Mouse (Mus musculus): ENCODE results near the gene Phkg2. TPM values are rescaled to one million over a fixed set of nuclear protein-coding genes. Genes with fewer than 3 reads are reported as not detected.
"Not testable (repeated sequence)": the region's sequence is repeated elsewhere in the genome, so short reads cannot be mapped to it uniquely, and the experiment has no call there.

Phkg2 gene
- polyA plus RNA-seq, 1 experiment from 2014 or later = 23.1 TPM

DNA sequence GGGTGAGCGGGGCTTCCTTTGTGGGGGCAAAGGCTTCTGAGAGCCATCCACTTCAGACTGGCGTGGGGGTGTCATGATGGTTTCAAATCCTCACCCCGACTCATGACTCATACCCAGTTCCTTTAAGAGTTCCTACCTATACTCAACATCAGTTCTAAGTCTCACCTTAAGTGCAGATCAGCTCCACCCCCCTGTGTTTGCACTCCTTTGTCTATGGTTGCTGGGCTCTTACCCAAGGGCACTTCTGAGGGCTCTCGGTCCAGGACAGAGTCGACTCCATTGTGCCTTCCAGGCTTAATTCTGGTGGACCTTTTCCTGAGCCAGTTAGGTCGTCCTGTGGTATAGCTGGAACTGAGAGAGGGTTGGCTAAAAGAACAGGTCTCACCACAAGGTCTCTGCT is 34.0 kb downstream of the Phkg2 start:
- ATAC-seq = no peak
- Histone ChIP-seq H3K9ac (no peak overlapping the region), H3K36me3 (peaks cover 73% of the 10 kb centered on the region), H3K27me3 (replicated peaks) (no peaks in the 10 kb centered on the region), H3K9me3 (replicated peaks) (0 out of 2 replicates have a peak, but pooled peaks cover 10% of the 10 kb centered on the region), H3K4me2 (no peak overlapping the region), H3K27ac (no peak overlapping the region), H3K4me1 (no peaks in the 10 kb centered on the region), H3K4me3 (no peak overlapping the region)
- 69% methylated on average over 6 of the region's 6 CpGs for WGBS (ENCODE audit: insufficient replicate concordance)

DNA sequence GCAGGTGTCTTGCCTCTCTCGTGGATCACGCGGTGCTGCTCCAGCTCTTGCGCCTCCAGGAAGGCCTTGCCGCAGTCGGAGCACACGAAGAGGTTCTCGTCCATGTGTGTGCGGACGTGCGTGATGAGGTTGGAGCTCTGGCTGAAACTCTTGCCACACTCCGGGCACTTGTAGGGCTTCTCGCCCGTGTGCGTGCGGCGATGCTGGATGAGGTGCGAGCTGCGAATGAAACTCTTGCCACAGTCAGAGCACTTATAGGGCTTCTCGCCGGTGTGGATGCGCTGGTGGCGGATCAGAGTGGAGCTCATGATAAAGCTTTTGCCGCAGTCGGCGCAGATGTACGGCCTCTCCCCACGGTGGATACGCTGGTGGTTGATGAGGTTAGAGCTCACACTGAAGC is 37.9 kb downstream of the Phkg2 start:
- peaks cover 54% of the 10 kb centered on the region for H3K36me3 ChIP-seq
- 0 out of 2 replicates have a peak, but pooled peaks cover 10% of the 10 kb centered on the region for H3K9me3 ChIP-seq (replicated peaks)
- peaks cover 22% of the 10 kb centered on the region for H3K4me1 ChIP-seq
- no peak overlapping the region for H3K4me2 ChIP-seq
- H3K4me3 ChIP-seq = no peak overlapping the region
- no peak for ATAC-seq
- H3K27ac ChIP-seq = no peak overlapping the region
- WGBS (ENCODE audit: insufficient replicate concordance) = 94% methylated on average over 29 of the region's 29 CpGs
- 0 out of 2 replicates have a peak, but pooled peaks cover 7% of the 10 kb centered on the region for H3K27me3 ChIP-seq (replicated peaks)
- no peak overlapping the region for H3K9ac ChIP-seq

DNA sequence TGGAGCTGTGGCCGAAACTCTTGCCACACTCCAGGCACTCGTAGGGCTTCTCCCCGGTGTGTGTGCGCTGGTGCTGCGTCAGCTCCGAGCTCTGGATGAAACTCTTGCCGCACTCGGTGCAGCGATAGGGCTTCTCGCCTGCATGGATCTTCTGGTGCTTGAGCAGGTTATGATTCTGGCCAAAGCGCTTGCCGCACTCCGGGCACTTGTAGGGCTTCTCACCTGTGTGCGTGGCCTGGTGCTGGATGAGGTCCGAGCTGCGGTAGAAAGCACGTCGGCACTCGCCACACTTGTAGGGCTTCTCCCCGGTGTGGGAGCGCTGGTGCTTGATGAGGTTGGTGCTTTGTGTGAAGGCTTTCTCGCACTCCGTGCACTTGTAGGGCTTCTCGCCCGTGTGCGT is 38.4 kb downstream of the Phkg2 start:
- WGBS (ENCODE audit: insufficient replicate concordance) = 94% methylated on average over 26 of the region's 26 CpGs
- Histone ChIP-seq H3K4me3 (no peak overlapping the region), H3K9me3 (replicated peaks) (0 out of 2 replicates have a peak, but pooled peaks cover 10% of the 10 kb centered on the region), H3K36me3 (peaks cover 54% of the 10 kb centered on the region), H3K4me1 (peaks cover 27% of the 10 kb centered on the region), H3K9ac (no peak overlapping the region), H3K4me2 (no peak overlapping the region), H3K27ac (no peak overlapping the region), H3K27me3 (replicated peaks) (0 out of 2 replicates have a peak, but pooled peaks cover 7% of the 10 kb centered on the region)
- no peak for ATAC-seq

DNA sequence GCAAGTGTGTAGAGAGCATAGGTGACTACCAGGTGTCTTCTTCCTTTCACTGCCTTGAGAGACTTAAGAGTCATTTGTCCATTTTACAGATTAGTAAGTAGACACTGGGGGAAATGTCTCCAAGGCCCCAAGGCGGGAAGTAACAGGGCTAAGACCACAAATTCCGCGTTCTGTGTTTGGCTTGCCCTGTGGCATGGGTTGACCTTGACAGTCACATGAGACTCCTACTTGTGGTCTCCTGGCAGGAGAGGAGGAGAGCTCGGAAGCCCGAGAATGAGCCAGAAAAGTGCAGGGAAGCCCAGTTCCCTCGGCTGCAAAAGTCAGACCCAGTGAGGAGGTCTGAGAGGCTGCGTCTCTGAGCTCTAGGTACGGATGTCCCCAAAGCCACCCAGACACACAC is 40.4 kb downstream of the Phkg2 start:
- H3K9me3 ChIP-seq (replicated peaks) = 0 out of 2 replicates have a peak, but pooled peaks cover 10% of the 10 kb centered on the region
- no peak for ATAC-seq
- H3K9ac ChIP-seq = no peak overlapping the region
- peaks cover 27% of the 10 kb centered on the region for H3K4me1 ChIP-seq
- H3K4me2 ChIP-seq = no peak overlapping the region
- H3K27ac ChIP-seq = no peak overlapping the region
- H3K36me3 ChIP-seq = peaks cover 44% of the 10 kb centered on the region
- H3K27me3 ChIP-seq (replicated peaks) = 0 out of 2 replicates have a peak, but pooled peaks cover 7% of the 10 kb centered on the region
- H3K4me3 ChIP-seq = no peak overlapping the region; the same call in 1 of the 2 replicates
- 87% methylated on average over 8 of the region's 8 CpGs for WGBS (ENCODE audit: insufficient replicate concordance)

DNA sequence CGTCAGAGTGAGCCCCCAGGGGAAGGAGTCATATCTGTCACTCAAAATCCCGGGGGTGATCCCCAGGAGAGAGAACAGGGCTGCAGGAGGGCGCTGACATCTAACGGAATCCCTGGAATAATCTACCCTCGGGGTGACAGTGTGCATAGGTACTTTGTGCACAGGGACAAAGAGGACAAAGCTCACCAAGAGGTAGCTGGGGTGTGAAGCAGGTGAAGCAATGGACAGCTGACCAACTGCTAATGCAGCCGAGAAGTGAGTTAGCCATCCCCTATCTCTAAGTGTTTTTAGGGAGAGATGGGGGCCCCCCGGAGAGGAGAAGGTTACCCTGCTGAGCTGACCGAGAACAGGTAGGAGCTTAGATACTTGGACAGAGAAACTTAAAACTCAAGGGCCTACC is 41.0 kb downstream of the Phkg2 start:
- peak; percentile 7; the same call in 1 of the 2 replicates for ATAC-seq

DNA sequence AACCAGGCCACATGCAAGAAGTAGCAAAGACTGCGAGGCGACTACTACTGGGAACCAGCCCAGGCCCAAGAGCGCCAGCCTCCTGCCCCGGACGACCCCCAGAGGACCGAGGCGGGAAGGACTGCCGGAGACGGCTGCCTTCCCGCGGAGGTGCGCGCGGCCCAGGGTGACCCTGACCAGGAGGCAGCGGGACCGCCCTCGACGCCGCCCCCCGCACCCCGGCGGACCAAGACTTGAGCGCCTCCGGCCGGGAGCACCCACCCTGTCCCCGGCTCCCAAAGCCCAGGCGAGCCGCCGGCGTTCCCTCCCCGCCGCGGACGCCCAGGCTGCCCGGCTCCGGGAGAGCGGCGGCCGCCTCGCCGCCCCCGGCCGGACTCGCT is 41.4 kb downstream of the Phkg2 start:
- peaks cover 34% of the 10 kb centered on the region for H3K36me3 ChIP-seq
- H3K9ac ChIP-seq = peak overlapping the region; percentile 90
- H3K4me1 ChIP-seq = peaks cover 27% of the 10 kb centered on the region
- peak overlapping the region; percentile 79 for H3K4me3 ChIP-seq
- H3K4me2 ChIP-seq = peak overlapping the region; percentile 92
- 0 out of 2 replicates have a peak, but pooled peaks cover 7% of the 10 kb centered on the region for H3K27me3 ChIP-seq (replicated peaks)
- 0 out of 2 replicates have a peak, but pooled peaks cover 10% of the 10 kb centered on the region for H3K9me3 ChIP-seq (replicated peaks)
- peak overlapping the region; percentile 65 for H3K27ac ChIP-seq
- peak; percentile 61 for ATAC-seq
- 2% methylated on average over 27 of the region's 44 CpGs for WGBS (ENCODE audit: insufficient replicate concordance)

More for the DNA sequence above, 41.0 kb downstream of the Phkg2 start:
- WGBS (ENCODE audit: insufficient replicate concordance) = 41% methylated on average over 8 of the region's 8 CpGs
- Histone ChIP-seq H3K27me3 (replicated peaks) (0 out of 2 replicates have a peak, but pooled peaks cover 7% of the 10 kb centered on the region), H3K4me2 (peak overlapping the region; percentile 92), H3K4me3 (peak overlapping the region; percentile 79), H3K36me3 (peaks cover 38% of the 10 kb centered on the region), H3K27ac (no peak overlapping the region), H3K9me3 (replicated peaks) (0 out of 2 replicates have a peak, but pooled peaks cover 10% of the 10 kb centered on the region), H3K4me1 (peaks cover 27% of the 10 kb centered on the region), H3K9ac (peak overlapping the region; percentile 90)

DNA sequence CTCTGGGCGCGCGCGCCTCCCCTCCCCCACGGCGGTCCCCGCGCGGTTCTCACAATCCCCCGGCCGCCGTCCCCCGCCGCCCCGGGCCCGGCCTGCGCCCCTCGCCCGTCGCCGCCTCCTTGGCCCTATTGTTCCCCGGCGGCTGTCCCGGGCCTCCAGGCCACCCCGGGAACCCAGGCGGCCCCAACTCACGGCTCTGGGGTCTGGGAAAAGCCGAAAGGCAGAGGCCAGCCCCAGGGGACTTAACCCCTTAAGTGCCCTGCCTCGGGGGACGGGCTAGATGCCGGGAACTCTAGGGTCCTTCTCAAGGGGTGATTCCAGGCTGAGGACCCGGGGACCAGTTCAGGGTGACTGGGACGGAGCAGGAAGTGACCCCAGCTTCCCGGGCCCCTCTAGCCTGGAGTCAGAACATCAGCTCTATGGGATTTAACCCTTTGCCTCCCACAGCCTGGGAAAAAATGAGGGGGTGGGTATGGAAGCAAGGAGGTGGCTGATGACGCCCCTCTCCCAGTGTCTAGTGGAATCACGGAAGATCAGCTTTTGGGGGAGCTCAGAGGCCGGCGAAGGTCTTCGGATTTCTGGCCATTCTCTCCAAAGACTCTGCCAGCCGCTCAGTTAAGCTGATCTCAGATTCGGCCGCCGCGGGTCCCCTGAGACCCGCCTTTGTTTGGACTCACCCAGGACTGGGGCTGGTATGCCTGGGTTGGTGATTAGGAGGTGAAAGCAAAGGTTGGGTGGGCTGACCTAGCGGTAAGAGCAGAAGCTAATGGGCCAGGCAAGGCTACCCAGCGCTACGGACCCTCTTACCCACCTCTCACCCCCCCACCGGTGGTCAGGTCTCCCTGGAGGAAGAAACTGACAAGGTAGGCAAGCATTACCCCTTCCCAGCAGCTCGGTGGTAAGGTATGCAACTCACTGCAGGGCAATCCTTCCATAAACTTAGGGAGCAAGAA is 42.0 kb downstream of the Phkg2 start, which contains the start of gene Zfp629:
Gene Zfp629 (minus strand): TSS at position 907 of the 953 bp plus-strand sequence.
- ATAC-seq = peak; percentile 67
- Histone ChIP-seq H3K27ac (peak within 1 kb of the TSS; percentile 65), H3K9ac (peak within 1 kb of the TSS; percentile 90), H3K4me3 (peak within 1 kb of the TSS; percentile 79), H3K36me3 (peaks cover 28% of the 10 kb centered on the region), H3K9me3 (replicated peaks) (0 out of 2 replicates have a peak, but pooled peaks cover 10% of the 10 kb centered on the region), H3K4me2 (peak within 1 kb of the TSS; percentile 92), H3K27me3 (replicated peaks) (0 out of 2 replicates have a peak, but pooled peaks cover 7% of the 10 kb centered on the region), H3K4me1 (peaks cover 27% of the 10 kb centered on the region)
- under 1% methylated on average over 37 of the region's 50 CpGs for WGBS (ENCODE audit: insufficient replicate concordance)

DNA sequence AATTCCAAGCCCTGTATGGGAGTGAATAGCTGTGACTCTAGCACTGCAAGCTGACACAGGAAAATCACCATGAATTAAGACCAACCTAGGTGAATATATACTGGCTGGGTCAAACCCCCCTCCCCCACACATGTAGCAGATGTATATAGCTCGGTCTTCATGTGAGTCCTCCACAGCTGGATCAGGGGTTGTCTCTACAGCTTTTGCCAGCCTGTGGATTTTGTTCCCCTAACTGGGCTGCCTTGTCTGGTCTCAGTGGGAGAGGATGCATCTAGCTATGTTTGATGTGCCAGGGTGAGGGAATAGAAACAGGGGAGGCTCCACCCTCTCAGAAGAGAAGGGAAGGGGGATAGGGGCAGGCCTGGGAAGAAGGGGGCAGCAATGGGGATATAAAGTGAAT is 43.2 kb downstream of the Phkg2 start:
- no peak overlapping the region for H3K4me3 ChIP-seq
- no peak overlapping the region for H3K9ac ChIP-seq
- WGBS (ENCODE audit: insufficient replicate concordance) = 58% methylated on average over 1 of the region's 1 CpGs
- H3K4me1 ChIP-seq = peaks cover 27% of the 10 kb centered on the region
- ATAC-seq = no peak
- no peak overlapping the region for H3K4me2 ChIP-seq
- 0 out of 2 replicates have a peak, but pooled peaks cover 7% of the 10 kb centered on the region for H3K27me3 ChIP-seq (replicated peaks)
- H3K36me3 ChIP-seq = peaks cover 16% of the 10 kb centered on the region
- H3K27ac ChIP-seq = no peak overlapping the region
- H3K9me3 ChIP-seq (replicated peaks) = 0 out of 2 replicates have a peak, but pooled peaks cover 5% of the 10 kb centered on the region

DNA sequence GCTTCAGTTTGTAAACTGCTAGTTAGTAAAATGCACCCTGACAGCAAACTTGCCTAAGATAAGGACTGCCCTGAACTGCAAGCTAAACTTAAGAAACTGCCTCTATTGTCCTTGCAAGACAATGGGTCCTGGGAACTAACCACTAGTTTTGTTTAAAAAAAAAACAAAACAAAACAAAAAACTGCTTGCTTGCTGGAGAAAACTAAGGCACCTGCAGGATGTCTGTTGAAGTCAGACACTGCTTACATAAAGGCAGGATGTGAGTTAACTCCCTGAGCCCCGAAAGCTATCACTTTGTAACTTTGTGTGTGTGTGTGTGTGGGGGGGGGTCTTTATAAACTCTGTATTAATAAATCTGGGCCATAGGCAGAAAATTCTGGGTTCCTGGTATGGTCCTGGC is 43.7 kb downstream of the Phkg2 start:
- 61% methylated on average over 1 of the region's 1 CpGs for WGBS (ENCODE audit: insufficient replicate concordance)
- Histone ChIP-seq H3K36me3 (peaks cover 11% of the 10 kb centered on the region), H3K4me2 (no peak overlapping the region), H3K9ac (no peak overlapping the region), H3K27me3 (replicated peaks) (0 out of 2 replicates have a peak, but pooled peaks cover 7% of the 10 kb centered on the region), H3K4me3 (no peak overlapping the region), H3K27ac (no peak overlapping the region), H3K9me3 (replicated peaks) (no peaks in the 10 kb centered on the region), H3K4me1 (peaks cover 27% of the 10 kb centered on the region)
- ATAC-seq = no peak

DNA sequence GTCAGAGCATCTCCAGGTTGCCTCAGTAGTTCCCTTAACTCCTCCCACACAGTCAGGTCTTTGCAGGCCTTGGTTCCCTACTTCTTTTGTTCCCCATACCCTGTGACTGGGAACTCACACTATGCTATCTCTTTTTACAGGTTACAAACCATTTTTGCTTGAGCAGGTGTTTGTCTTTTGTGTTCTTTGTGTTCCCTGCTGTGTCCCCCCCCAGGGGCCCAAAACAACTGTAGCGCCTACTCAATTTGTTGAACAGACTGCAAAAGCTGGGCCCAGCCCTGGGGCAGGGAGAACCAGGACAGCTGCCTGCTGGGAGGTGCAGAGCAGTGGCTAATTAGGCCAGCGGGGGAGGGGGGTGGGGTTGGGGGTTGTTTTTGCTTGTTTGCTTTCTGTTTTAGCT is 44.8 kb downstream of the Phkg2 start:
- ATAC-seq = no peak
- no peaks in the 10 kb centered on the region for H3K36me3 ChIP-seq
- H3K27ac ChIP-seq = no peak overlapping the region
- H3K9ac ChIP-seq = no peak overlapping the region
- no peaks in the 10 kb centered on the region for H3K9me3 ChIP-seq (replicated peaks)
- peaks cover 27% of the 10 kb centered on the region for H3K4me1 ChIP-seq
- WGBS (ENCODE audit: insufficient replicate concordance) = 61% methylated on average over 2 of the region's 2 CpGs
- no peak overlapping the region for H3K4me3 ChIP-seq
- H3K27me3 ChIP-seq (replicated peaks) = 0 out of 2 replicates have a peak, but pooled peaks cover 7% of the 10 kb centered on the region
- no peak overlapping the region for H3K4me2 ChIP-seq

DNA sequence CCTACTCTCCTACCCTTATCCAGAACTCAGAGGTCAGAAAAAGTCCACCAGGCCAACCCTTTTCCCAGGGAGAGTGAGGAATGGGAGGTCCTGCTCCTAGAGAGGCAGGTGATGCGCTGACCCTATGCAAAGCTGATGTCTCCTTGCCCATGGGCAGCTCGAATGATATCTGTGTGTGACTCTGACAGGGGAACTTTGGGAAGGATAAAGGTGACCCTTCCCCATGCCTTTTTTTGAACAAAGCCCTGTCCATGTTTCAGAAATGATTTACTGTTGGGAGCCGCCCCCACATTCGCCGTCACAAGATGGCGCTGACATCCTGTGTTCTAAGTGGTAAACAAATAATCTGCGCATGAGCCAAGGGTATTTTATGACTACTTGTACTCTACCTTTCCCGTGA is 45.3 kb downstream of the Phkg2 start:
- H3K9ac ChIP-seq; H3K4me2 ChIP-seq; H3K27me3 ChIP-seq (replicated peaks); H3K4me3 ChIP-seq; H3K27ac ChIP-seq; ATAC-seq; H3K9me3 ChIP-seq (replicated peaks); H3K36me3 ChIP-seq: not testable (repeated sequence)
- peaks cover 27% of the 10 kb centered on the region for H3K4me1 ChIP-seq
- WGBS (ENCODE audit: insufficient replicate concordance) = 89% methylated on average over 7 of the region's 8 CpGs

DNA sequence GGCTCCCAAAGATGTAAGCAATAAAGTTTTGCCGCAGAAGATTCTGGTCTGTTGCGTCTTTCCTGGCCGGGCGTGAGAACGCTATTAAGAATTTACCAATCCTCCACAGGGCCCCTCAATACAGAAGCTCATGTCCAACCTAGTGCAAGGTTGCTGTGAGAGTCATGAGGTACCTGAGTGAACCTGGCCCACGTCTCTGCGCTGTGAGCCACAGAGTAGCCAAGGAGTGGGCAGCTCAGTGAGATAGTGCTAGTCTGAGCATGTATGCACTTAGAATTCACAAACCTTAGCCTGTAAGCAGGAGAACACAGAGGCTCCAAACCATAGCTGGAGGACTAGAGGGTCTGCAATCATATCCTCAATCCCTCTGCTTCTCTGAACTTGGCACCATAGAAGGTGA is 52.9 kb downstream of the Phkg2 start:
- H3K27me3 ChIP-seq (replicated peaks) = no peaks in the 10 kb centered on the region; the same call in 1 of the 2 replicates
- peak overlapping the region; percentile 36; the same call in 1 of the 2 replicates for H3K9ac ChIP-seq
- ATAC-seq = 0 out of 2 replicates have a peak, but pooled peaks have one; percentile 31
- peak overlapping the region; percentile 31 for H3K4me3 ChIP-seq
- 90% methylated on average over 7 of the region's 7 CpGs for WGBS (ENCODE audit: insufficient replicate concordance)
- peaks cover 19% of the 10 kb centered on the region for H3K4me1 ChIP-seq
- H3K27ac ChIP-seq = peak overlapping the region; percentile 84
- no peaks in the 10 kb centered on the region for H3K36me3 ChIP-seq
- peak overlapping the region; percentile 63 for H3K4me2 ChIP-seq
- H3K9me3 ChIP-seq (replicated peaks) = no peaks in the 10 kb centered on the region
